Mouse (Mus musculus): ENCODE measurements around the gene Plekha1. TPM values are rescaled to one million over a fixed set of nuclear protein-coding genes. Genes with fewer than 3 reads are reported as not detected.

Plekha1 gene
- 10 to 100 TPM; 27.6 to 29.3 TPM for total RNA-seq (2021)
- long read RNA-seq, experiment 1, transcript Plekha1-202 (13 exons, 2,301 nt) = major isoform, 12 of 43 reads
- long read RNA-seq, experiment 1, partial matches to known transcripts = 0 of 43 reads
- long read RNA-seq, experiment 1, other reads (novel, unspliced or antisense) = 31 of 43 reads
- long read RNA-seq, experiment 2, transcript Plekha1-202 (13 exons, 2,301 nt) = major isoform, 9 of 43 reads
- long read RNA-seq, experiment 2, partial matches to known transcripts = 0 of 43 reads
- long read RNA-seq, experiment 2, other reads (novel, unspliced or antisense) = 32 of 43 reads

- peak; percentile 97 for DNase-seq (ENCODE audit: low spot score)
Observed at GRCm38 (mm10) chr7:130865613-130866591, at the start of gene Plekha1. Plekha1 (plus strand) TSS chr7:130865756.

- no peak for DNase-seq (ENCODE audit: low spot score)
Observed at GRCm38 (mm10) chr7:130816243-130816642, 49.3 kb upstream of the Plekha1 start.

GRCm38 (mm10) chr7:130818813-130819212 lies 46.7 kb upstream of the Plekha1 start:
- no peak for DNase-seq (ENCODE audit: low spot score)

GRCm38 (mm10) chr7:130819624-130820023 lies 45.9 kb upstream of the Plekha1 start:
- no peak for DNase-seq (ENCODE audit: low spot score)

- no peak for DNase-seq (ENCODE audit: low spot score)
Observed at GRCm38 (mm10) chr7:130823992-130824391, 41.6 kb upstream of the Plekha1 start.

- DNase-seq (ENCODE audit: low spot score) = no peak
Observed at GRCm38 (mm10) chr7:130826343-130826742, 39.2 kb upstream of the Plekha1 start.

- peak; percentile 61 for DNase-seq (ENCODE audit: low spot score)
Observed at GRCm38 (mm10) chr7:130827431-130827830, 38.1 kb upstream of the Plekha1 start.

GRCm38 (mm10) chr7:130827844-130828403 lies 37.6 kb upstream of the Plekha1 start:
- DNase-seq (ENCODE audit: low spot score) = no peak

GRCm38 (mm10) chr7:130828475-130828874 lies 37.1 kb upstream of the Plekha1 start:
- DNase-seq (ENCODE audit: low spot score) = no peak

GRCm38 (mm10) chr7:130831586-130831985 lies 34.0 kb upstream of the Plekha1 start:
- no peak for DNase-seq (ENCODE audit: low spot score)

- DNase-seq (ENCODE audit: low spot score) = no peak
Observed at GRCm38 (mm10) chr7:130834299-130834698, 31.3 kb upstream of the Plekha1 start.

GRCm38 (mm10) chr7:130834958-130835861 lies 30.3 kb upstream of the Plekha1 start:
- peak; percentile 21 for DNase-seq (ENCODE audit: low spot score)

GRCm38 (mm10) chr7:130836066-130836465 lies 29.5 kb upstream of the Plekha1 start:
- no peak for DNase-seq (ENCODE audit: low spot score)

- no peak for DNase-seq (ENCODE audit: low spot score)
Observed at GRCm38 (mm10) chr7:130837941-130838657, 27.5 kb upstream of the Plekha1 start.

- no peak for DNase-seq (ENCODE audit: low spot score)
Observed at GRCm38 (mm10) chr7:130838658-130839025, 26.9 kb upstream of the Plekha1 start.

- no peak for DNase-seq (ENCODE audit: low spot score)
Observed at GRCm38 (mm10) chr7:130839380-130840100, 26.0 kb upstream of the Plekha1 start.

GRCm38 (mm10) chr7:130847164-130847718 lies 18.3 kb upstream of the Plekha1 start:
- DNase-seq (ENCODE audit: low spot score) = no peak

- no peak for DNase-seq (ENCODE audit: low spot score)
Observed at GRCm38 (mm10) chr7:130854684-130855292, 10.8 kb upstream of the Plekha1 start.

- no peak for DNase-seq (ENCODE audit: low spot score)
Observed at GRCm38 (mm10) chr7:130855681-130856080, 9.9 kb upstream of the Plekha1 start.

Measured in gastrocnemius, adult 18-20 months (tissue).